Mouse (Mus musculus): ENCODE results near the gene Gpr4. TPM values are rescaled to one million over a fixed set of nuclear protein-coding genes. Genes with fewer than 3 reads are reported as not detected.

Gene Gpr4
- polyA plus RNA-seq, 1 experiment: 6.5 TPM

- DNase-seq (ENCODE audit: low read depth in 1 of 2, low spot score in 2 of 2): no peak
- H3K4me3 ChIP-seq (ENCODE audit: extremely low read depth, insufficient read depth, insufficient read length): no peak overlapping the region
- TF ChIP-seq CTCF (IDR thresholded peaks at IDR 0.05; ENCODE audit: extremely low read depth, insufficient read depth, insufficient read length, insufficient replicate concordance) (no peak), POLR2A (IDR thresholded peaks at IDR 0.05; ENCODE audit: low read depth, low read length) (no peak)
- H3K36me3 ChIP-seq (ENCODE audit: control insufficient read depth, insufficient read depth, low read length): no peaks in the 10 kb centered on the region; the same call in 1 of the 2 replicates
- 83% methylated on average over 15 of the region's 15 CpGs for WGBS
- H3K27ac ChIP-seq (ENCODE audit: insufficient read depth, low read length): no peak overlapping the region
- H3K4me1 ChIP-seq (ENCODE audit: control insufficient read depth, insufficient read depth, insufficient read length): no peaks in the 10 kb centered on the region
- no peaks in the 10 kb centered on the region for H3K27me3 ChIP-seq (ENCODE audit: control insufficient read depth, insufficient read depth, low read length)
These were observed 10.1 kb upstream of the Gpr4 start for GRCm38 (mm10) chr7:19202065-19202850.

- H3K36me3 ChIP-seq (ENCODE audit: control insufficient read depth, insufficient read depth, low read length): no peaks in the 10 kb centered on the region
- H3K4me3 ChIP-seq (ENCODE audit: extremely low read depth, insufficient read depth, insufficient read length): no peak overlapping the region
- 90% methylated on average over 13 of the region's 13 CpGs for WGBS
- H3K4me1 ChIP-seq (ENCODE audit: control insufficient read depth, insufficient read depth, insufficient read length): no peaks in the 10 kb centered on the region
- TF ChIP-seq CTCF (IDR thresholded peaks at IDR 0.05; ENCODE audit: extremely low read depth, insufficient read depth, insufficient read length, insufficient replicate concordance) (no peak), POLR2A (IDR thresholded peaks at IDR 0.05; ENCODE audit: low read depth, low read length) (no peak)
- DNase-seq (ENCODE audit: low read depth in 1 of 2, low spot score in 2 of 2): no peak
- H3K27ac ChIP-seq (ENCODE audit: insufficient read depth, low read length): no peak overlapping the region
- H3K27me3 ChIP-seq (ENCODE audit: control insufficient read depth, insufficient read depth, low read length): peaks cover 4% of the 10 kb centered on the region; the same call in 1 of the 2 replicates
These were observed 4.0 kb upstream of the Gpr4 start for GRCm38 (mm10) chr7:19208201-19208910.

GRCm38 (mm10) chr7:19208944-19209472 lies 3.3 kb upstream of the Gpr4 start:
- Histone ChIP-seq H3K4me1 (ENCODE audit: control insufficient read depth, insufficient read depth, insufficient read length) (no peaks in the 10 kb centered on the region), H3K27ac (ENCODE audit: insufficient read depth, low read length) (no peak overlapping the region), H3K4me3 (ENCODE audit: extremely low read depth, insufficient read depth, insufficient read length) (no peak overlapping the region), H3K36me3 (ENCODE audit: control insufficient read depth, insufficient read depth, low read length) (no peaks in the 10 kb centered on the region), H3K27me3 (ENCODE audit: control insufficient read depth, insufficient read depth, low read length) (peaks cover 4% of the 10 kb centered on the region; the same call in 1 of the 2 replicates)
- TF ChIP-seq POLR2A (IDR thresholded peaks at IDR 0.05; ENCODE audit: low read depth, low read length): no peak
- no peak for TF ChIP-seq CTCF (IDR thresholded peaks at IDR 0.05; ENCODE audit: extremely low read depth, insufficient read depth, insufficient read length, insufficient replicate concordance)
- no peak for DNase-seq (ENCODE audit: low read depth in 1 of 2, low spot score in 2 of 2)
- WGBS: 75% methylated on average over 7 of the region's 7 CpGs

- Histone ChIP-seq H3K27me3 (ENCODE audit: control insufficient read depth, insufficient read depth, low read length) (peaks cover 4% of the 10 kb centered on the region; the same call in 1 of the 2 replicates), H3K36me3 (ENCODE audit: control insufficient read depth, insufficient read depth, low read length) (no peaks in the 10 kb centered on the region), H3K4me1 (ENCODE audit: control insufficient read depth, insufficient read depth, insufficient read length) (no peaks in the 10 kb centered on the region), H3K27ac (ENCODE audit: insufficient read depth, low read length) (no peak overlapping the region), H3K4me3 (ENCODE audit: extremely low read depth, insufficient read depth, insufficient read length) (no peak overlapping the region)
- 77% methylated on average over 4 of the region's 4 CpGs for WGBS
- no peak for TF ChIP-seq CTCF (IDR thresholded peaks at IDR 0.05; ENCODE audit: extremely low read depth, insufficient read depth, insufficient read length, insufficient replicate concordance)
- no peak for TF ChIP-seq POLR2A (IDR thresholded peaks at IDR 0.05; ENCODE audit: low read depth, low read length)
- DNase-seq (ENCODE audit: low read depth in 1 of 2, low spot score in 2 of 2): no peak
These were observed 2.8 kb upstream of the Gpr4 start for GRCm38 (mm10) chr7:19209494-19209893.

- Histone ChIP-seq H3K4me3 (ENCODE audit: extremely low read depth, insufficient read depth, insufficient read length) (no peak overlapping the region), H3K36me3 (ENCODE audit: control insufficient read depth, insufficient read depth, low read length) (no peaks in the 10 kb centered on the region), H3K27ac (ENCODE audit: insufficient read depth, low read length) (no peak overlapping the region), H3K27me3 (ENCODE audit: control insufficient read depth, insufficient read depth, low read length) (peaks cover 4% of the 10 kb centered on the region; the same call in 1 of the 2 replicates), H3K4me1 (ENCODE audit: control insufficient read depth, insufficient read depth, insufficient read length) (no peaks in the 10 kb centered on the region)
- 93% methylated on average over 5 of the region's 5 CpGs for WGBS
- TF ChIP-seq POLR2A (IDR thresholded peaks at IDR 0.05; ENCODE audit: low read depth, low read length) (no peak), CTCF (IDR thresholded peaks at IDR 0.05; ENCODE audit: extremely low read depth, insufficient read depth, insufficient read length, insufficient replicate concordance) (no peak)
- DNase-seq (ENCODE audit: low read depth in 1 of 2, low spot score in 2 of 2): no peak
These were observed 2.3 kb upstream of the Gpr4 start for GRCm38 (mm10) chr7:19210010-19210409.

GRCm38 (mm10) chr7:19211041-19211675 lies 1.2 kb upstream of the Gpr4 start:
- H3K4me1 ChIP-seq (ENCODE audit: control insufficient read depth, insufficient read depth, insufficient read length): no peaks in the 10 kb centered on the region
- peaks cover 7% of the 10 kb centered on the region; the same call in 1 of the 2 replicates for H3K27me3 ChIP-seq (ENCODE audit: control insufficient read depth, insufficient read depth, low read length)
- no peak overlapping the region for H3K4me3 ChIP-seq (ENCODE audit: extremely low read depth, insufficient read depth, insufficient read length)
- no peak overlapping the region for H3K27ac ChIP-seq (ENCODE audit: insufficient read depth, low read length)
- TF ChIP-seq CTCF (IDR thresholded peaks at IDR 0.05; ENCODE audit: extremely low read depth, insufficient read depth, insufficient read length, insufficient replicate concordance) (no peak), POLR2A (IDR thresholded peaks at IDR 0.05; ENCODE audit: low read depth, low read length) (no peak)
- 81% methylated on average over 5 of the region's 5 CpGs for WGBS
- DNase-seq (ENCODE audit: low read depth in 1 of 2, low spot score in 2 of 2): no peak
- no peaks in the 10 kb centered on the region for H3K36me3 ChIP-seq (ENCODE audit: control insufficient read depth, insufficient read depth, low read length)

Measured in spleen, adult 2 months (tissue).